Mouse (Mus musculus): ENCODE results near the gene Zfp108.

- TF ChIP-seq CTCF (IDR thresholded peaks at IDR 0.05; ENCODE audit: control insufficient read depth, insufficient read depth, insufficient replicate concordance, low read depth, low read length) (no peak), POLR2A (IDR thresholded peaks at IDR 0.05; ENCODE audit: control insufficient read depth, low read depth, low read length) (no peak)
Observed at GRCm38 (mm10) chr7:24268176-24269155, 13.9 kb downstream of the Zfp108 start.
